Mouse (Mus musculus): ENCODE measurements around the gene Slc51a. TPM values are rescaled to one million over a fixed set of nuclear protein-coding genes. Genes with fewer than 3 reads are reported as not detected.
A peak's percentile ranks its signal among the peaks of the same experiment; 100 is the strongest.
"Not testable (repeated sequence)": the region's sequence is repeated elsewhere in the genome, so short reads cannot be mapped to it uniquely, and the experiment has no call there.

The Slc51a gene
- total RNA-seq, 2 experiments from 2014 or later = not detected

DNA sequence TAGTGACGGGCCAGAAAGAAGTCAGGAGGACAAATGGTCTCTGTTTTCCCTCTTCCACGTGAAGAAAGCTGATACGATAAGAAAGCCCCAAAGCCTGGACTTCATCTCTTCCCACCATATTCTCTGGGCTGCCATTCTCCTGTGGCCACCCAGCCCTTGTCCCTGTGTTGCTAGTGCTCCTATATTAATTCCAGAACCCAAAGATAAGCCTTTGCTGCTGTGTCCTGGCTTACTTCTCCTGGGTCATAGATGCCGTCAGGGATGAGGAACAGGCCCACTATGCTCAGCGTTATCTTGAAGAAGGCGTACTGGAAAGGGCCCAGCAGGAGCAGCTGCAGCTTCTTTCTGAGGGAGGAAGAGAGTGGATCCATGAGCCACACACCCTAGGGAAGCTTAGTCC lies 10.4 kb downstream of the Slc51a start:
- no peak for ATAC-seq (replicated peaks; ENCODE audit: low FRiP score, poor library complexity, severe bottlenecking)

GRCm38 (mm10) chr16:32472276-32473015 lies 15.2 kb downstream of the Slc51a start:
- no peak for ATAC-seq (replicated peaks; ENCODE audit: low FRiP score, poor library complexity, severe bottlenecking)

DNA sequence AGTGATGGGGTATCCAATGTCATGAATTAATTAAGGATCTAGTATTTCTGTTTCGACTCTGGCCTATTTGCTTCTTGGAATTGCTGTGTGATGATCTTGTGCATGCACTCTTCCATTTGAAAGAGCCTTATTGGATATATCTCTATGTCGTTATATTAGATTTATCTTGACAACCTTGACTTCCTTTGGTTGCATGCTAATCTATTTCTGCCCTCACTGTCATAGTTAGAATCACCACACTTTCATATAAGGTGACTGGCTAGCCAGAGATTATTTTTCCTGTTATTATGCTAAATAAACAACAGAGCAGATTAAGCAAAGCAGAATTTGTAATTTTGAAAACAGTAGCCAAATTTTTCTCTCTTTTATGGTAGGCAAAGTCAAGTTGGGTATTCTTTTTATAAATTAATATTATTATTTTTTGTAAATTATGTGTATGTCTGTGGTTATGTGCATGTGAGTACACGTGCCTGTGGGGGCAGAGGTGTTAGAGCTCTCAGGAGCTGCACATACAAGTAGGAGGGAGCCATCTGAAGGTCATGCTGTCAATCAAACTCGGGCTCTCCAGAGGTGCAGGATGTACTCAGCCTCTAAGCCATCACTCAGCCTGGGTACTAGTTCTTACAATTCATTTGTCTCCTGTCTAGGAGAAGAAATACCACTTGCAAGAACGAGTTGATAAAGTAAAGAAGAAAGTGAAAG lies 18.1 kb downstream of the Slc51a start:
- ATAC-seq (replicated peaks; ENCODE audit: low FRiP score, poor library complexity, severe bottlenecking) = no peak

DNA sequence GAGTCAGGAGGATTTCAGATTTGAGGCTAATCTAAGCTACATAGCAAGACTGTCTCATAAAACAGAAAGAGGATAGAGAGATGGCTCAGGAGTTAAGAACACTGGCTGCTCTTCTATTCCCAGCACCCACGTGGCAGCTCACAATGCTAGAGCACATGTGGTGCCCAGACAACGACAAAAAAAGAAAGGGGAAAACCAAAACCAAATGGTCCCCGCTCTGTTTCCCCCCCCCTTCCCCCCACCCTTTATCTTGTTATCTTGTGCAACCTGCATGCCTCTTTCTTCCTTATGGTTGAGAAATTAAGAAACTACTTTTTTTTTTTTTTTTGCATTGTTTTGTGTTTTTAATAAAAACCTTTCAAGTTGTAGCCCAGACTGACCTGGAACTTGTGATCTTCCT lies 19.2 kb downstream of the Slc51a start:
- no peak for ATAC-seq (replicated peaks; ENCODE audit: low FRiP score, poor library complexity, severe bottlenecking)

GRCm38 (mm10) chr16:32464908-32465307 lies 22.8 kb downstream of the Slc51a start:
- no peak for ATAC-seq (replicated peaks; ENCODE audit: low FRiP score, poor library complexity, severe bottlenecking)

GRCm38 (mm10) chr16:32463426-32463825 lies 24.3 kb downstream of the Slc51a start:
- no peak for ATAC-seq (replicated peaks; ENCODE audit: low FRiP score, poor library complexity, severe bottlenecking)

GRCm38 (mm10) chr16:32462950-32463349 lies 24.7 kb downstream of the Slc51a start:
- no peak for ATAC-seq (replicated peaks; ENCODE audit: low FRiP score, poor library complexity, severe bottlenecking)

DNA sequence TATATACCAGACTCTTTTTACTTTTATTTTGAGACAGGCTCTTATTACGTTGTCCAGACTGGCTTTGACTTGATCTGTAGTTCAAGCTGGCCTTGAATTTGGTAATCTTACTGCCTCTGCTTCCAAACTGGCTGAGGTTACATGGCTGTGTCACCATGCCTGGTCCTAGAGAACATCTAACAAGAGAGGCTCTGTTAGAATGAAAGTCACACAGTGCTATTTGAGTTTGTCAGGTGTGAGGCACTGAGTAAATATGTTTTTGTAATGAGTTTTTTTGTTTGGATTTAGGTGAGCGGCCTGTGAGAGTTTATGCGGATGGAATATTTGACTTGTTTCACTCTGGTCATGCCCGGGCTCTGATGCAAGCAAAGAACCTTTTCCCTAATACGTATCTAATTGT lies 26.0 kb downstream of the Slc51a start:
- ATAC-seq (replicated peaks; ENCODE audit: low FRiP score, poor library complexity, severe bottlenecking) = no peak

DNA sequence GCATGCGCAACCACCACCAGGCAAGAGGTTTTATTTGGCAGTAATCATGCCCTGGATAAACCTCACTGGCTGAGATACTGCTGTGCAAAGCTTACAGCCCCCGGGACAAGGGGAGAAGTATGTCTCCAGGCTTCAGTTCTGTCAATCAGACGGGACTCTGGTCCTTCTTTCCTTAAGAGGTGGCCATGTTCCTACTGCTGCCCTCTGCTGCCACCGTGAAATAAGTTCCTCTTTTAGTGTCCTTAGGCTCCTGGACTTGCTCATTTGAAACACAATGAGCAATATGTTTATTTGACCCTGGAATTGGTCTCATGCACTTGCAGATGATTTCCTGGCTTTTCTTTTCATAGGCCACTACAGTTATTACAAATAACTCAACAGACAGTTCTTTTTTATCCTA lies 27.2 kb downstream of the Slc51a start:
- ATAC-seq (replicated peaks; ENCODE audit: low FRiP score, poor library complexity, severe bottlenecking) = no peak

GRCm38 (mm10) chr16:32457589-32458386 lies 29.9 kb downstream of the Slc51a start:
- peak; percentile 96 for ATAC-seq (replicated peaks; ENCODE audit: low FRiP score, poor library complexity, severe bottlenecking)

GRCm38 (mm10) chr16:32456761-32457160 lies 30.9 kb downstream of the Slc51a start:
- no peak for ATAC-seq (replicated peaks; ENCODE audit: low FRiP score, poor library complexity, severe bottlenecking)

DNA sequence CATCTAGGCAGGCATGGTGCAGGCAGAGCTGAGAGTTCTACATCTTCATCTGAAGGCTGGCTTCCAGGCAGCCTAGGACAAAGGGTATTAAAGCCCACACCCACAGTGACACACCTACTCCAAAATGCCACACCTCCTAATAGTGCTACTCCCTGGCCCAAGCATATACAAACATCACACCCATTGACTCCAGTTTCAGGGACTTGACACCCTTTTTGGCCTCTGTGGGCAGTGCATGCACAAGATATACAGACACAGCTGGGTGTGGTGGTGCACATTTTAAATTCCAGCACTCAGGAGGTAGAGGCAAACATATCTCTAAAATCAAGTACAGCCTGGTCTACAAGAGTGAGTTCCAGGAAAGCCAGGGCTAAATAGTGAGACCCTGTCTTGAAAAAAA lies 31.6 kb downstream of the Slc51a start:
- no peak for ATAC-seq (replicated peaks; ENCODE audit: low FRiP score, poor library complexity, severe bottlenecking)

DNA sequence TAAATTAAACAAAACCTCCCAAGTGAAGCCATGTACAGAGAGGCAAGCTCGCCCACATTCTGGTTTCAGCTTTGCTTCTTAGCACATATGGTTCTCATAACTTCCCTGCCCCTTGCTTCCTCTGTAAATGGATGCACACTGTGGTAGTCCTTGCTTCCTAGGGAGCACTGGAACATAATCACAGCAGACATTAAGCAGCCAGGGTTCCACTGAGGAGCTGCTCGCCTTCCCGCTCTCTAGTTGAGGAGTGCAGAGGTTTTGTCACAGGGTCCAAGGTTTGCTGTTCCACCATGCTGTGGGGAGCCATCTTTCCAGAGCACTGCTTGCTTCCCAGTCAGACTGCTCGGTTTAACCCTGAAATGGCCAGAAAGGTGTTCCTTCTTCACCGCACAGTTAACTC lies 33.0 kb downstream of the Slc51a start:
- ATAC-seq (replicated peaks; ENCODE audit: low FRiP score, poor library complexity, severe bottlenecking) = no peak

- ATAC-seq (replicated peaks; ENCODE audit: low FRiP score, poor library complexity, severe bottlenecking) = no peak
Observed at GRCm38 (mm10) chr16:32453102-32453501, 34.6 kb downstream of the Slc51a start.

- peak; percentile 16; the same call in 1 of the 2 replicates for ATAC-seq (replicated peaks; ENCODE audit: low FRiP score, poor library complexity, severe bottlenecking)
Observed at GRCm38 (mm10) chr16:32450133-32450532, 37.5 kb downstream of the Slc51a start.

- ATAC-seq (replicated peaks; ENCODE audit: low FRiP score, poor library complexity, severe bottlenecking) = peak; percentile 95
Observed at GRCm38 (mm10) chr16:32449665-32450064, 38.0 kb downstream of the Slc51a start.

- ATAC-seq (replicated peaks; ENCODE audit: low FRiP score, poor library complexity, severe bottlenecking) = no peak
Observed at GRCm38 (mm10) chr16:32446563-32447138, 41.0 kb downstream of the Slc51a start.

- ATAC-seq (replicated peaks; ENCODE audit: low FRiP score, poor library complexity, severe bottlenecking) = no peak
Observed at GRCm38 (mm10) chr16:32445558-32445957, 42.1 kb downstream of the Slc51a start.

GRCm38 (mm10) chr16:32444615-32445014 lies 43.1 kb downstream of the Slc51a start:
- ATAC-seq (replicated peaks; ENCODE audit: low FRiP score, poor library complexity, severe bottlenecking) = not testable (repeated sequence)

DNA sequence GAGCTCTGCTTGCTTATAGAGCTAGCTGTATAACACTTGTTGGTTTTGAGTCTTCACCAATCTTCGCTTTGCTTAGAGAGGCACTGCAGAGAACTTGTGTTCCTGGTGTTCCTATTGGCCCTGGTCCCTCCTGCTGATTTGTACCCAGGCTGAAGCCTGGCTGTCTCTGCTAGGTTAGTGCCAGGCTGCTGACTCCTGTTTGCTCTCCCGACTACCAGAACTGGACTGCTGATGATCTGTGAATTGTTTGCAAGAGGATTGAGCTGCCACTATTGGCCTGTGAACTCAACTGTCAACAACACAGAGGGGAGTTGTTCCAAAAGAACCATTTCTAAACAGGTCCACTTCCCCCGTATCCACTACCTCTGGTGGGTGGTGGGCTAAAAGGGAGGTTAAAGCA lies 46.2 kb downstream of the Slc51a start:
- ATAC-seq (replicated peaks; ENCODE audit: low FRiP score, poor library complexity, severe bottlenecking) = no peak

Measured in erythroblast, adult 5-6 weeks (primary cell).